Mouse (Mus musculus) lung, postnatal 0 days (tissue): ENCODE measurements around the gene Gmds.
A peak's percentile ranks its signal among the peaks of the same experiment; 100 is the strongest.

Experiments used
- CTCF ChIP-seq: IDR thresholded peaks from 2 replicates; pipeline ENCODE4 v1.5.1; 2016; ENCODE audit warnings: antibody characterized with exemption, mild to moderate bottlenecking
- EP300 ChIP-seq: IDR thresholded peaks from 2 replicates; pipeline ENCODE4 v1.6.1; 2016; ENCODE audit warnings: antibody characterized with exemption, mild to moderate bottlenecking, control low read depth

DNA sequence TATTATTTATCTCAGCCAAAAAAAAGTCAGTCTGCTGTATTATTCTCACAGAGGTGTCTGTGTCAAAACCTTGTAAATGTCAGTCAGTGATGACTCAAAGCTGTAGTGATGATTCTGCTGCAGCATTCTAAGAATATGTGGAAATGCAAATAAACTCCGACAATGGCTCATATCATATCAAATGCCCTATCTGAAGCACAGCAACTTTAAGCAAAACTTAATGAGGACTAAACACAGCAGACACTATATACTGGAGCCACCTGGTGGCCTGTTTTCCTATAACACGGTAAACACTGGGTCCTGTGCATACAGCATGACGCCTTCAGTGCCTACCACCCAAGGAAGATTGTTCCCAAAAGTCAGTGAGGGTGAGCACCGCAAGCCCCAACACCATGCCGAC lies 41.1 kb downstream of the Gmds start:
- peak; percentile 75 for TF ChIP-seq CTCF
- TF ChIP-seq EP300, result no peak
